Mouse (Mus musculus): ENCODE results near the gene Inpp5d. TPM values are rescaled to one million over a fixed set of nuclear protein-coding genes. Genes with fewer than 3 reads are reported as not detected.

Gene Inpp5d
- polyA plus RNA-seq, 1 experiment, result 201 TPM

DNA sequence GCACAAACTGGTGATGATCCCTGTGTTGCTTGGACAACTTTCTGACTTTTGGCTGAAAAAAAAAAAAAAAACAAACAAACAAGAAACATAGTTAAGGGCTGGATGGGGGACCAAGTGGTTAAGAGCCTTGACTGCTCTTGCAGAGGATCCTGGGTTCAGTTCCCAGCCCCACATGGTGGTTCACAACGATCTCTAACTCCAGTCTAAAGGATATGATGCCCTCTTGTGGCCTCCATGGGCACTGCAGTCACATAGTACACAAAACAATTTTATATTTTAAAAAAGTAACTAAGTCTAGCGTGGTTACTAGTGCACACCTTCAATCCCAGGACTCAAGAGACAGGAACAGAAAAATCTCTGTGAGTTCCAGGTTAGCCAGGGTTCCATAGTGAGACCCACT lies 43.9 kb downstream of the Inpp5d start:
- no peak for TF ChIP-seq GATA1 (IDR thresholded peaks at IDR 0.05; ENCODE audit: low read length)

DNA sequence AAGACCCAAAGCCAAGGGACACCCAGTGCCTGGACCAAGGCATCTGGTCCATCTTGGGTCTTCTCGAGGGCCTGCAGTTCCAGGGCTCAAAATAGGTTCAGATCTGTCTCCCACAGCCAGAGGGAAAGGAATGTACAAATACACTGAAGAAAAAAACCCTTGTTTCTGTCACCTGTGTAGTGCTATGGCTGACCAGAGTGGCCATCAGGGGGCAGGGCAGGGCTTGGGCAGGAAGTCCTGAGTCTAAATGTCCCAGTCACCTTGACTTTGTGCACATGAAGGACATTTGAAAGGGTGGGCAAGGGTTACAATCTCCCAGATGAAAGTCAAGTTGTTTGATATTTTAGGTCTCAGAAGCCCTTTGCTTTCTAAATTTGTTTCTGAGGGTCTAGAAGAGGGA lies 46.9 kb downstream of the Inpp5d start:
- TF ChIP-seq GATA1 (IDR thresholded peaks at IDR 0.05; ENCODE audit: low read length), result no peak

DNA sequence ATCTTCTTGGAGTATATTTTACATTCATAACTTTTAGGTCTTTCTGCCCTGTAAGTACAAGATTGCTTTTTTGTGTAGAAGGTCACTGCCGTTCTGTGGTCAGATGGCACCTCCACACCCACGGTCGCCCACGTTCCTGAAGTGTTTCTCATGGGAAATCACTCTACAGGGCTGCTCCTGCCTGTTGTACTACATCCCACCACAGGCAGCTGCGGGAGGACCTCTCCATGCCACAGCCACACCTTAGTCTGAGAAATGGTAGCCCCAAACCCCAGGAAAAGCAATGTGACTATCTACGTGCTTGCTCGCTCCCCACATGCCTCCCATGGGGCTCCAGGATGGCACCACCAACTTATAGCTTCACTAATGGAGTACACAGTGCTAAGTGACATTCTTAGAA lies 48.2 kb downstream of the Inpp5d start:
- no peak for TF ChIP-seq GATA1 (IDR thresholded peaks at IDR 0.05; ENCODE audit: low read length)

DNA sequence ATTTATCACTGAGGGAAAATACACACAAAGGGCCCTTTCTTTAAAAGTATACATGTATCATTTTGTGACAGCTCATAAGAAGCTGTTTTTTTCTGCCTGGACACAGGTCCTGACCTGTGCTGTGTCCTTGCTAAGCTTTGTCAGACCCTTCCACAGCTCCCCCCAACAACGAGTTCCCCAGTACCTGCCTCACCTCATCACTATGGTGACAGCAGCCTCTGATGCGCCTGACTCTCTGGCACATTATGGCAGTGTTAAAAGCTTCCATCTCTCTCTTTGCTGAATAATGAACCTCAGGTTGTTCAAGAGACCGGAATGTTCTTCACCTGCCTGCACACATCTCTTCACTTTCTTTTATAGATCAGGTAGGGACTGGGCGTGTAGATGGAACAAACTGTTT lies 51.4 kb downstream of the Inpp5d start:
- TF ChIP-seq GATA1 (IDR thresholded peaks at IDR 0.05; ENCODE audit: low read length), result no peak

DNA sequence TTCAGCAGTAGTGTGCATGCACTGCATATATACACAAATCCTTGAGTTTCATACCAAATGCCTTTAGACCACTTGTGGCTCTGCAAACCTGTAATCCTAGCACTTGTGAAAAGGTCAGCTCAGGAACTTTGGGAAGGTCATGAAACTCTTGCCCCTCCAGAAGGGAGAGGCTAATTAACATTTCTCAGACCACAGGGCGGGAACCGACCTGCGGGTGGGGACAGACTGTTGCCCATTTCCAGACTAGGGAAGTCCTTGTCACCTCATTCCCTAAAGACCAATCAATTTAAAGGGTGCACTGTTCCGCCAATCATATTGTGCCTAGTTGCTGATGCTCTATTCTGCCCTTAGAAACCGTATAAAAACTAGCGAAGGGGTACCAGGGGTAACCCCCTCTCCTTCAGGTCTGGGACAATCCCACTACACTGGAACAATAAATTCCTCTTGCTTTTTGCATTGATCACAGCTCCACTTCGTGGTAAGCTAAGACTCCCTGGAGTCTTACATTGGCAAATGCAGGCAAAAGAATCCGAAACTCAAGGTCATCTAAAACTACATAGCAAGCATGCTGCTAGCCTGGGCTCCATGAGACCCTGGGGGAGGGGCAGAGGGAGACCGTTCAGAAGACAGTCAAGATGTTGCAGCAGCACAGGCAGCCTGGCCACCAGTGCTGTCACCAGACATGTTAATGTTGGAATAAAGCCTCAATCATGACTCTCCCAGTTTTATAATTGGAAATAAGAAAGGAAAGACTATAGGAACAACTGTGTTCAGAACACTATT lies 53.9 kb downstream of the Inpp5d start:
- no peak for TF ChIP-seq GATA1 (IDR thresholded peaks at IDR 0.05; ENCODE audit: low read length)

DNA sequence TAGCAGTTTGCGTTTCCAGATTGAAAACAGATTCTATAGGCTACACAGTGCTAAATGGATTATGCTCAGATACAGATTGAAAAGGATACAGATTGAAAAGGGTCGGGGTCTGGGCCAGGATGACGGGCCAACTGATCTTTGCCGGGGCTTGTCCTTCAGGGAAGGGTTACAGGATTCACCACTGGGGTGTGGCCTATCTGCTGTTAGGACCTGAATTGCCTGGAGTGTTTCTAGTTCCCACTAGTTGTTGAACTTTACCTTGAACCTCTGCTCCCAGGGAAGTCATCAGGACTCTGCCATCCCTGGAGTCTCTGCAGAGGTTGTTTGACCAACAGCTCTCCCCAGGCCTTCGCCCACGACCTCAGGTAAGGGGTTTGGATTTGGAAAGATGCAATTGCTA lies 55.9 kb downstream of the Inpp5d start:
- no peak for TF ChIP-seq GATA1 (IDR thresholded peaks at IDR 0.05; ENCODE audit: low read length)

DNA sequence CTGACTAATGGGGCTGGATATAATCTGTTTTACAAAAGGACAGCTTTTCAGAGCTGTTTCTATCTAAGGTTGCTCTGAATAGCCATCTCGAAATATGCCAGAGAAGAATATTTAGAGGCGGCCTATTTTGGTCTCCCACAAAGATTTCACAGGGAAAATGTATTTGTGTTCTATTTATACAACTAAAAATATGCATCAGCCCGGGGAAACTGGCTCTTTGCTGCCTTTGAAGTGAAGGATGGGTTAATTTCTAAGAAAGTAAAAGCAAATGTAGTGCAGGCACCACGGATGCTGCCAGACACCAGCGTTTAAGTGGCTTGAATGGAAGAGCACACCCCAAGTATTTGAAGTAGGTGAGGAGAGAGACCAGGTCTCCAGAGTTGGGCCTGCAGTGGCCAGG lies 59.0 kb downstream of the Inpp5d start:
- TF ChIP-seq GATA1 (IDR thresholded peaks at IDR 0.05; ENCODE audit: low read length), result no peak

DNA sequence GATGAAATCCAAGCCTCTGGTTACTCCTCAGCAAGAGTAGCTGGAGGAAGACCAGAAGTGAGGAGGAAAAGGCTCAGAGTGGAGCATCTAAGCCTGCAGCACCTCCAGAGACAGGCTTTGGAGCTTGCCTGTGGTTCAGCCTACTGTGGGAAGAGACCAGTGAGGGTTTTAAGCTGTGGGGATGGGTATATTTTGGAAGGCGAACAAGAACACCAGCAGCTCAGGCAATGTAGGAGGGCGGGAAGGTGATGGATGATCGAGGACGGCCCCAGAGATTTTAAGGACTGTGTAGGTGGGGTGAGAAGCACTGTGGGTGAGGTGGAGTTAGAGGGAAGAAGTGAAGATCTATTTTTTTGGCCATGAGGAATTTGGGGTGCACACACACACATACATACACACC lies 60.8 kb downstream of the Inpp5d start:
- TF ChIP-seq GATA1 (IDR thresholded peaks at IDR 0.05; ENCODE audit: low read length), result no peak

DNA sequence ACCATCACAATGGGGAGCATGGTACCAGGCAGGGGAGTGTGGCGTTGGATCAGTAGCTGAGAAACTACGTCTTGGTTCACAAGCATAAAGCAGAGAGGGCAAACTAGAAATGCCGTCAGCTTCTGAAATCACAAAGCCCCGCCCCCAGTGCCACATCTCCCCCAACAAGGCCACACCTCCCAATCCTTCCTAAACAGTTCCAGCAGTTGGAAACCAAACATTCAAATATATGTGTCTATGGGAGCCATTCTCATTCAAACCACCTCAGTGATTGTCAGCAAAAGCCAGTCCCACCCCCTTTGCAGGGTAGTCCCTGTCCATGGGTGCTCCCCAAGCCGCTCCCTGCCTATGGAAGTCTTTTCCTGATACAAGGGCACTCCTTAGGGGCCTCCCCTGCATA lies 64.0 kb downstream of the Inpp5d start:
- TF ChIP-seq GATA1 (IDR thresholded peaks at IDR 0.05; ENCODE audit: low read length), result no peak

DNA sequence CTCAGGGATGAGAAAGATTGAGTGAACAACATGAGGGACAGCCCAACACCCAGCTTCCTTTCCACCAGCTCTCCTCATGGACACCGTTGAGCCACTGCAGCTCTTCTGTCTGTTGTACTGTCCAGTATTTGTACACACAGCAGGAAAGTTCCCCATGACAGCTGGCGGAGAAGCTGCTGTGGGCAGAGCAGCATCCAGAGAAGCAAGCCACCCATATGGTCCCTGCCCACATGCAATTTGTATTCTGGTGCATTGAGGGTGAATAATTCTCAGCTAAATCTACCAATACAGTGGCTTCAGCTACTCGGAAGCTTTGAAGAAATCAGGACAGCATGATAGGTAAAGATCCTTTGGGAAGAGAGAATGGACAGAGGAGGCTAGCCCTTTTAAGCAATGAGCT lies 64.7 kb downstream of the Inpp5d start:
- TF ChIP-seq GATA1 (IDR thresholded peaks at IDR 0.05; ENCODE audit: low read length), result no peak

DNA sequence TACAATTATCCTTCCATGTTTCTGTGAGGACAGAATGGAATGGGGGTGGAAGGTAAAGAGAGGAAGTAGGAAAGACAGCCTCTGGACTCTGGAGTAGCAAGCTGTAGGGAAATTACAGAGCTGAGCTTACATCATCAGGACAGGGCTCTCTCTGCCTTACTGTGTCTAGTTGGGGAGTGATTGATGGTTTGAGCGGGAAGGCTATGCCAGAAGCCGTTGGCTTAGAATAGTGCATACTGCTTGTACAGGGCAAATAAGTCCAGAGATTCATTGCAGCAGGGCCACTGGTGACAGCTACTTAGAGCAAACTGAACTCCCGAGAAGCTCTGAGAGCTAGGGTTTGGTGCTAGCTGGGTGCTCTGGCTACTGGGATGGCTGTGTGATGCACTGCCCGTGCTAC lies 66.2 kb downstream of the Inpp5d start:
- no peak for TF ChIP-seq GATA1 (IDR thresholded peaks at IDR 0.05; ENCODE audit: low read length)

DNA sequence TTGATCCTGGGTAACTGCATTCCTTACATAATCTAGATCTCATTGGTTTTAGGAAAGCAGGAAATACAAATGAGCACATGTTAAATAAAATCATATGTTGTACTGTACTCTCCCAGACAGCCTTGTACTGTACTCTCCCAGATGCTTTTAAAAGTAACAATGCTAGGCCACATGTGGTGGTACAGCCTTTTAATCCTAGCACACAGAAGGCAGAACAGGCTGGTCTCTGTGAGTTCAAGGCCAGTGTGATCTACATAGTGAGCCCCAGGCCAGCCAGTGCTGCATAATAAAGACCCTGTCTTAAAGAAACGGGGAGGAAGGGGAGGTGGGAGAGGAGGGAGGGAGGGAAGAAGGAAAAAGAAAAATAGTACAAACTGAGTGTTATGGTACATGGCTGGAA lies 66.9 kb downstream of the Inpp5d start:
- TF ChIP-seq GATA1 (IDR thresholded peaks at IDR 0.05; ENCODE audit: low read length), result no peak

DNA sequence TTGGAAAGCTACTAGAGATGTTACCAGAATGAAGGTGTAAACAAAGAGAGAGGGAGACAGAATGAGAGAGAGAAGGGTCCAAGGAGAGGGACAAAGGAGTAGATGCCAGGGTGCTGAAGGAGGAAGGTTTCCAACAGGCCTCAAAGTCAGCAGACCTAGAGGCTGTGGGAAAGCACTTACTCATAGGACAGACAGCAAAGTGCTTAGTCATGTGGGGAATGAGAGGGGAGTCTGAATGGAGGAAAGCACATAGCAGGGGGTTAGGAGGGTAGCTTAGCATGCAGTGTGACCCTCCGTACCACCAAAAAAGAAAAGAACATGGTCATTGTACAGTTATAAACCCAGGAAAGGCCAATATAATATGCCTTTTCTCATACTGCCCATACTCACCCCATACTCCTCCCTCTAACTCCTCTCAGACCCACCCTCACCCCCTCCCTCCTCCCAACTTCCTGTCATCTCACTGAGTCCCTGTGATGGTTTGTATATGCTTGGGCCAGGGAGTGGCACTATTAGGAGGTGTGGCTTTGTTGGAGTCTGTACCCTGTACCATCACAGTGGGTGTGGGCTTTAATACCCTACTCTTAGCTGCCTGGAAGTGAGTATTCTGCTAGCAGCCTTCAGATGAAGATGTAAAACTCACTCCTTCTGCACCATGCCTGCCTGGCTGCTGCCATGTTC lies 69.7 kb downstream of the Inpp5d start:
- TF ChIP-seq GATA1 (IDR thresholded peaks at IDR 0.05; ENCODE audit: low read length), result no peak

DNA sequence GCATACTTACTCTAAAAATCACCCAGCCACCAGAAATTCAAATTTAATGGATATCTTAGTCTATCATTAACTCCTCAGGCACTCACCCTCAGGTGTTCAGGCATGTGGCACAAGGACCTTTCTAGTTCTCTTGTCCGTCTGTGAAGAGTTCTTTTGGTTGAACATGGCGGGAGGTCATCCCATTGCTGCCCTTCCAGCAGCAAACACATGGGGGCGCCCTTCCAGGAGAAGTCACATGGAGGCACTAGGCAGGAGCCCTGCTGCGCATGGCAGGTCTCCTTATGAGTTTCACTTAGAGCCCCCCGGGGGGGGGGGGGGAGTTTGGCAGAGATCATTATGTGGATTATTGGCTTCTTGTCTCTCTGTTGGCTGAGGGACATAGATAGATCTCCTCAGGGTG lies 76.2 kb downstream of the Inpp5d start:
- no peak for TF ChIP-seq GATA1 (IDR thresholded peaks at IDR 0.05; ENCODE audit: low read length)

DNA sequence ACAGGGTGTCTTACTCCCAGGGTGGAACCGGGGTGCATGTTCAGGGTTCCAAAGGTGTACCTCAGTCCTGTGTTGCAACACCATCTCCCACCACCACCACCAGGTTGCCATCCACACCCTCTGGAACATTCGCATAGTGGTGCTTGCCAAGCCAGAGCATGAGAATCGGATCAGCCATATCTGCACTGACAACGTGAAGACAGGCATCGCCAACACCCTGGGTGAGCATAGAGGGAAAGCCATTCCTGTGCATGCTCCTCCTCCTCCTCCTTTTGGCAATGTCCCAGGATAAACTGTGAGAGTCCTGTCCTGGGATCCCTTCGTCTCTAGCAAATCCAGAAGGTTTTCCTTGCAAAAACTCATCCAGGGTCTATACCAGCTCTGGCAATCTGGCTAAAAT lies 77.9 kb downstream of the Inpp5d start:
- no peak for TF ChIP-seq GATA1 (IDR thresholded peaks at IDR 0.05; ENCODE audit: low read length)

DNA sequence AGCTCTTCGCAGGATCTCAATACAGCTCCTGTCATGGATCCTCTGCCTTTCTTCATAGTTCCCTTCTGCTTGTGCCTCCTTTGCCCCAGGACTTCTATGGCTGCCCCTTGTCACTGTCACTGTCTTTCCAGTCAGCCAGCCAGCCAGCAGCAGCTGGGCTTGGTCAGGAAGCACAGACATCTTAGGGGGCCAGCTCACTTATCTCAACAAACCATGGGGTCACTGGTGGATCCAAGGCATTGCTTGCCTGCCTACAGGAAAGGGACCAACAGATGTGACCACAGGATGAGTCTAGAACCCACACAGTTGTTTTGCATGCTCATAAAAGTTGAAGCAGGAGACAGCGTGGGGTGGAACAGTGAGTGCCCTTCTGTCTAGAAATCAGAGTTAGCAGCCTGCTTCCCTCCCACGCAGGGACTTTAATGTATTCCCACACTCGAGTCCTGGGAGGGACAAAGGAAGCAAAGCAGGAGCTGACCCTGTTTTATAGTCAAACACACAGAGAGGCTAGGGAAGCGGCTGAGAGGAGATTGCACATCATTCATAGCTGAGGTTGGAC lies 79.9 kb downstream of the Inpp5d start:
- no peak for TF ChIP-seq GATA1 (IDR thresholded peaks at IDR 0.05; ENCODE audit: low read length)

DNA sequence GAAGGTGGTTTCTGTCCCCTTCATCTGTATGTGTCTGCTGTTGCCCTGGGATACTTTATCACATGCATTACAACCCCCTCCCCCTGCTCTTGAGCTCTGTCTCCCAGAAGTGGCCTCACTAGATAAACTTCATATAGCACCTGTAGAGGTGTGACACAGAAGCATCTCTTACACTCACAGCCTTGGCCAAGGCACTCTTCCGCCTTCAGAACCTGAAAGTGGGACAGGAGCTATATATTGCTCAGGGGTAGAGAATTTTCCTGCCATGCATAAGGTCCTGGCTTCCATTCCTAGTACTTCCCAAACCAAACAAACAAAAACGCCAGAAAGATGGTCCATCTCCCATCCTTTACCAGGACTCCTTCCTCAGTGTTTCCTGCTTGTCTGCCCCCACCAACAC lies 84.1 kb downstream of the Inpp5d start:
- TF ChIP-seq GATA1 (IDR thresholded peaks at IDR 0.05; ENCODE audit: low read length), result no peak

All from G1E-ER4 (cell line).